Mouse (Mus musculus): ENCODE measurements around the gene Ddx19b.
"Not testable (repeated sequence)": the region's sequence is repeated elsewhere in the genome, so short reads cannot be mapped to it uniquely, and the experiment has no call there.

The Ddx19b gene

GRCm38 (mm10) chr8:111031572-111031971 lies at the start of gene Ddx19b:
Ddx19b (minus strand) TSS chr8:111031751.
- no peak for DNase-seq (ENCODE audit: low read depth, low spot score)

- DNase-seq (ENCODE audit: low read depth, low spot score): no peak
Observed at GRCm38 (mm10) chr8:111079861-111080271, 48.3 kb upstream of the Ddx19b start.

- DNase-seq (ENCODE audit: low read depth, low spot score): no peak
Observed at GRCm38 (mm10) chr8:111079461-111079860, 47.9 kb upstream of the Ddx19b start.

GRCm38 (mm10) chr8:111075926-111076325 lies 44.4 kb upstream of the Ddx19b start:
- no peak for DNase-seq (ENCODE audit: low read depth, low spot score)

GRCm38 (mm10) chr8:111068660-111069059 lies 37.1 kb upstream of the Ddx19b start:
- not testable (repeated sequence) for DNase-seq (ENCODE audit: low read depth, low spot score)

GRCm38 (mm10) chr8:111067439-111067838 lies 35.9 kb upstream of the Ddx19b start:
- no peak for DNase-seq (ENCODE audit: low read depth, low spot score)

GRCm38 (mm10) chr8:111066308-111066707 lies 34.8 kb upstream of the Ddx19b start:
- DNase-seq (ENCODE audit: low read depth, low spot score): no peak

- no peak for DNase-seq (ENCODE audit: low read depth, low spot score)
Observed at GRCm38 (mm10) chr8:111062893-111063292, 31.3 kb upstream of the Ddx19b start.

- DNase-seq (ENCODE audit: low read depth, low spot score): peak; percentile 80
Observed at GRCm38 (mm10) chr8:111062072-111062757, 30.7 kb upstream of the Ddx19b start.

GRCm38 (mm10) chr8:111061688-111062071 lies 30.1 kb upstream of the Ddx19b start:
- DNase-seq (ENCODE audit: low read depth, low spot score): no peak

GRCm38 (mm10) chr8:111058946-111059572 lies 27.5 kb upstream of the Ddx19b start:
- DNase-seq (ENCODE audit: low read depth, low spot score): no peak

- no peak for DNase-seq (ENCODE audit: low read depth, low spot score)
Observed at GRCm38 (mm10) chr8:111056691-111057293, 25.2 kb upstream of the Ddx19b start.

GRCm38 (mm10) chr8:111056158-111056663 lies 24.7 kb upstream of the Ddx19b start, which contains the start of gene Exosc6:
Exosc6 (plus strand) TSS chr8:111056339.
- DNase-seq (ENCODE audit: low read depth, low spot score): peak; percentile 88

- no peak for DNase-seq (ENCODE audit: low read depth, low spot score)
Observed at GRCm38 (mm10) chr8:111055661-111056060, 24.1 kb upstream of the Ddx19b start.

GRCm38 (mm10) chr8:111055031-111055634 lies 23.6 kb upstream of the Ddx19b start:
- no peak for DNase-seq (ENCODE audit: low read depth, low spot score)

GRCm38 (mm10) chr8:111053827-111054518 lies 22.4 kb upstream of the Ddx19b start:
- no peak for DNase-seq (ENCODE audit: low read depth, low spot score)

- DNase-seq (ENCODE audit: low read depth, low spot score): no peak
Observed at GRCm38 (mm10) chr8:111049106-111049505, 17.6 kb upstream of the Ddx19b start.

GRCm38 (mm10) chr8:111048694-111049093 lies 17.1 kb upstream of the Ddx19b start:
- DNase-seq (ENCODE audit: low read depth, low spot score): no peak

GRCm38 (mm10) chr8:111044003-111044734 lies 12.6 kb upstream of the Ddx19b start:
- DNase-seq (ENCODE audit: low read depth, low spot score): no peak

- no peak for DNase-seq (ENCODE audit: low read depth, low spot score)
Observed at GRCm38 (mm10) chr8:111042546-111042945, 11.0 kb upstream of the Ddx19b start.

- no peak for DNase-seq (ENCODE audit: low read depth, low spot score)
Observed at GRCm38 (mm10) chr8:111036591-111036990, 5.0 kb upstream of the Ddx19b start.

Measured in brain, embryonic 18.5 days (tissue).